Mouse (Mus musculus) right cerebral cortex, adult 18-20 months (tissue): ENCODE measurements at regions not wholly inside any gene's neighbourhood (a gene's known extent, or its start where the extent isn't known, plus 50 kb on each side); places are given as distances from the start of the nearest gene placed in this dataset.
A peak's percentile ranks its signal among the peaks of the same experiment; 100 is the strongest.

Source experiments
- DNase-seq: peaks from one replicate; pipeline ENCODE4 v3.0.0; 2022; ENCODE audit warnings: mixed read lengths

GRCm38 (mm10) chr14:106373451-106373850 is 267.5 kb downstream of the Trim52 start:
- no peak for DNase-seq

- DNase-seq, result no peak
Observed at GRCm38 (mm10) chr14:106379645-106380044, 273.6 kb downstream of the Trim52 start.

GRCm38 (mm10) chr14:106387671-106388070 is 281.7 kb downstream of the Trim52 start:
- DNase-seq, result no peak

- no peak for DNase-seq
Observed at GRCm38 (mm10) chr14:106390546-106390945, 284.5 kb downstream of the Trim52 start.

- DNase-seq, result no peak
Observed at GRCm38 (mm10) chr14:106393978-106394377, 288.0 kb downstream of the Trim52 start.

GRCm38 (mm10) chr14:106412917-106413558 is 307.0 kb downstream of the Trim52 start:
- no peak for DNase-seq

- no peak for DNase-seq
Observed at GRCm38 (mm10) chr14:106424714-106425113, 318.7 kb downstream of the Trim52 start.

- DNase-seq, result no peak
Observed at GRCm38 (mm10) chr14:106428594-106428993, 322.6 kb downstream of the Trim52 start.

GRCm38 (mm10) chr14:106439282-106439681 is 333.3 kb downstream of the Trim52 start:
- peak; percentile 70 for DNase-seq

- DNase-seq, result no peak
Observed at GRCm38 (mm10) chr14:106489074-106489473, 383.1 kb downstream of the Trim52 start.

GRCm38 (mm10) chr14:106491389-106491788 is 385.4 kb downstream of the Trim52 start:
- no peak for DNase-seq

- peak; percentile 30 for DNase-seq
Observed at GRCm38 (mm10) chr14:106500344-106501135, 394.5 kb downstream of the Trim52 start.

- DNase-seq, result peak; percentile 85
Observed at GRCm38 (mm10) chr14:106506921-106507320, 400.9 kb downstream of the Trim52 start.

- no peak for DNase-seq
Observed at GRCm38 (mm10) chr14:106518552-106519358, 412.8 kb downstream of the Trim52 start.

GRCm38 (mm10) chr14:106520808-106521207 is 414.8 kb downstream of the Trim52 start:
- no peak for DNase-seq

GRCm38 (mm10) chr14:106550150-106550549 is 444.2 kb downstream of the Trim52 start:
- DNase-seq, result no peak

GRCm38 (mm10) chr14:106579281-106579680 is 473.3 kb downstream of the Trim52 start:
- no peak for DNase-seq

GRCm38 (mm10) chr14:106581886-106582285 is 475.9 kb downstream of the Trim52 start:
- DNase-seq, result no peak

GRCm38 (mm10) chr14:106593352-106593751 is 487.4 kb downstream of the Trim52 start:
- no peak for DNase-seq

GRCm38 (mm10) chr14:106593980-106594379 is 488.0 kb downstream of the Trim52 start:
- DNase-seq, result no peak

- DNase-seq, result peak; percentile 16
Observed at GRCm38 (mm10) chr14:106607041-106607440, 501.0 kb downstream of the Trim52 start.

- no peak for DNase-seq
Observed at GRCm38 (mm10) chr14:106608341-106608927, 502.4 kb downstream of the Trim52 start.
